Mouse (Mus musculus): ENCODE data around the gene Cry2. TPM values are rescaled to one million over a fixed set of nuclear protein-coding genes. Genes with fewer than 3 reads are reported as not detected.
"Not testable (repeated sequence)": the region's sequence is repeated elsewhere in the genome, so short reads cannot be mapped to it uniquely, and the experiment has no call there.

Cry2 gene
- polyA plus RNA-seq, 1 experiment from 2014 or later: 47.9 TPM

- no peak for ATAC-seq (ENCODE audit: low FRiP score, low read depth)
- Histone ChIP-seq H3K27me3 (no peaks in the 10 kb centered on the region), H3K4me1 (replicated peaks) (peaks cover 24% of the 10 kb centered on the region), H3K36me3 (peaks cover 50% of the 10 kb centered on the region), H3K9me3 (no peaks in the 10 kb centered on the region), H3K9ac (no peak overlapping the region), H3K27ac (replicated peaks) (0 out of 2 replicates have a peak overlapping the region, but pooled peaks have one; percentile 54), H3K4me2 (no peak overlapping the region), H3K4me3 (no peak overlapping the region)
- WGBS: 50% methylated on average over 7 of the region's 7 CpGs
These were observed 28.2 kb downstream of the Cry2 start for GRCm38 (mm10) chr2:92405687-92406086.

DNA sequence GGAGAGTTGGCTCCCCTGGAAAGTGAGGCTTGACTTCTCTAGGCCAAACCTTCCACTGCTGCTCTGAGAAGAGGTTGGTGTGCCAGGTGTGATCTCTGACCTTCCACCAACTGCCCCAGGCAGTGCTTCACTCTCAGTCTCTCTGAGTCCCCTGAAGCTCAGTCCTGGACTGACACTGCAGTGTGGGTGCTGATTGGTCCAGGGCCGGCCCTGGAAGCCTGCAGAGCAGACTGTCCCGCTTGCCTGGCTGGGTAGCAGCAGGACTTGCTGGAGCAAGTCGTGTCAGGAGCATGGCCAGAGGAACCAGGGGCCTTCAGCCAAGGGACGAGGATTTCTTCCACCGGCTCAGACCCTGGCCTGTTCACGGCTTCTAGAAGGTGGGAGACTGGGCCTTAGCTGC is 29.1 kb downstream of the Cry2 start:
- 92% methylated on average over 6 of the region's 6 CpGs for WGBS
- Histone ChIP-seq H3K4me2 (no peak overlapping the region), H3K4me1 (replicated peaks) (peaks cover 27% of the 10 kb centered on the region), H3K27ac (replicated peaks) (no peak overlapping the region), H3K9me3 (no peaks in the 10 kb centered on the region), H3K4me3 (no peak overlapping the region), H3K36me3 (peaks cover 40% of the 10 kb centered on the region), H3K9ac (no peak overlapping the region), H3K27me3 (no peaks in the 10 kb centered on the region)
- ATAC-seq (ENCODE audit: low FRiP score, low read depth): no peak

- Histone ChIP-seq H3K4me1 (replicated peaks) (peaks cover 36% of the 10 kb centered on the region), H3K27ac (replicated peaks) (no peak overlapping the region), H3K9me3 (no peaks in the 10 kb centered on the region), H3K9ac (no peak overlapping the region), H3K27me3 (no peaks in the 10 kb centered on the region), H3K4me3 (no peak overlapping the region), H3K36me3 (peaks cover 31% of the 10 kb centered on the region), H3K4me2 (no peak overlapping the region)
- 97% methylated on average over 5 of the region's 5 CpGs for WGBS
- ATAC-seq (ENCODE audit: low FRiP score, low read depth): no peak
These were observed 30.0 kb downstream of the Cry2 start for GRCm38 (mm10) chr2:92403776-92404319.

- 61% methylated on average over 4 of the region's 4 CpGs for WGBS
- Histone ChIP-seq H3K4me1 (replicated peaks) (peaks cover 47% of the 10 kb centered on the region), H3K27me3 (no peaks in the 10 kb centered on the region), H3K9me3 (no peaks in the 10 kb centered on the region), H3K36me3 (peaks cover 20% of the 10 kb centered on the region), H3K4me2 (no peak overlapping the region), H3K9ac (no peak overlapping the region), H3K4me3 (no peak overlapping the region), H3K27ac (replicated peaks) (peak overlapping the region; percentile 58)
- ATAC-seq (ENCODE audit: low FRiP score, low read depth): no peak
These were observed 31.1 kb downstream of the Cry2 start for GRCm38 (mm10) chr2:92402591-92403326.

DNA sequence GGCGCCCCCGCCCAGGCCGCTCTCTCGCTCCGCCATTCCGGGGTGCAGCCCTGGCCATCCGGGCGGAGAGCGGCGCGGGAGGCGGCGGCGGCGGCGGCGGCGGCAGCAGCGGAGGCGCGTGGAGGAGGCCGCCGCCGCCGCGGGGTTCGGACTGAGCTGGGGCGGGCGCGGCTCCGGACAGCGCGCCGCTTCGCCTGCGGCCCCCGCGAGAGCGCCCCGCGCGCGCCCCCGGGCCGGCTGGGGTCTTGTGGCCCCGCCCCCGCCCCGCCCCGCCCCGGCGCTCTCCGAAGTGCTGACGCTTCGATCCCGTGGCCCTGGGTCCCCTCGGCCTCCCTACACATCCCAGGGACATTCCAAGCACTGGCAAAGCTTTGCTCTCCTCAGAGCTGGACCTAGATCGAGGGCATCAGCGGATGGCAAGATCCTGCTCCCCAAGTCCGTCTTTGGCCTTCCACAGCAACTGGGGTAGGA is 32.7 kb downstream of the Cry2 start, which contains the start of gene Mapk8ip1:
Gene Mapk8ip1, minus strand, starts transcription at position 173 of the 471 bp plus-strand sequence.
- Histone ChIP-seq H3K4me3 (peak within 1 kb of the TSS; percentile 64), H3K36me3 (peaks cover 13% of the 10 kb centered on the region), H3K4me1 (replicated peaks) (peaks cover 54% of the 10 kb centered on the region), H3K9ac (peak within 1 kb of the TSS; percentile 76), H3K27ac (replicated peaks) (peak within 1 kb of the TSS; percentile 77), H3K4me2 (peak within 1 kb of the TSS; percentile 80), H3K9me3 (no peaks in the 10 kb centered on the region), H3K27me3 (no peaks in the 10 kb centered on the region)
- peak; percentile 61 for ATAC-seq (ENCODE audit: low FRiP score, low read depth)
- 4% methylated on average over 21 of the region's 59 CpGs for WGBS

GRCm38 (mm10) chr2:92400682-92401081 is 33.2 kb downstream of the Cry2 start:
- H3K36me3 ChIP-seq: peaks cover 13% of the 10 kb centered on the region
- H3K27me3 ChIP-seq: no peaks in the 10 kb centered on the region
- H3K4me1 ChIP-seq (replicated peaks): peaks cover 50% of the 10 kb centered on the region
- no peaks in the 10 kb centered on the region for H3K9me3 ChIP-seq
- H3K27ac ChIP-seq (replicated peaks): peak overlapping the region; percentile 77
- no peak; the same call in 1 of the 2 replicates for ATAC-seq (ENCODE audit: low FRiP score, low read depth)
- H3K4me3 ChIP-seq: peak overlapping the region; percentile 64
- under 1% methylated on average over 20 of the region's 22 CpGs for WGBS
- H3K4me2 ChIP-seq: peak overlapping the region; percentile 80
- H3K9ac ChIP-seq: peak overlapping the region; percentile 76

DNA sequence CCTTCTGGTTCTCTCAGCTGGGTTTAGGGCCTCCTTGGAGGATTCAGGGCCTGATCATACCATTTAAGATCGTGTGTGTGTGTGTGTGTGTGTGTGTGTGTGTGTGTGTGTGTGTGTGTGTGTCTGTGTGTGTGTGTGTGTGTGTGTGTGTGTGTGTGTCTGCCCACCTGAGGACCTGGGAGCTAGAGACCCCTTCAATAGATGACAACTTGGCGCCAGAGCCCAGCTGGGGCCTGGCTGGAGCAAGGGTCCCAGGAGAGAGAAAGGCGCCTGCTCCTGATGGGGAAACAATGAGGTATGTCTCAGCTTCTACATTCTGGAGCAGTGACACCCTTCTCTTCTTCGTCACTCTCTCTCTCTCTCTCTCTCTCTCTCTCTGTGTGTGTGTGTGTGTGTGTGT is 34.0 kb downstream of the Cry2 start:
- H3K27me3 ChIP-seq; H3K36me3 ChIP-seq; H3K9me3 ChIP-seq; ATAC-seq (ENCODE audit: low FRiP score, low read depth): not testable (repeated sequence)
- Histone ChIP-seq H3K4me1 (replicated peaks) (peaks cover 46% of the 10 kb centered on the region), H3K4me3 (peak overlapping the region; percentile 64), H3K9ac (0 out of 2 replicates have a peak overlapping the region, but pooled peaks have one; percentile 3), H3K4me2 (peak overlapping the region; percentile 80), H3K27ac (replicated peaks) (peak overlapping the region; percentile 77; the same call in 1 of the 2 replicates)
- WGBS: 19% methylated on average over 4 of the region's 4 CpGs

DNA sequence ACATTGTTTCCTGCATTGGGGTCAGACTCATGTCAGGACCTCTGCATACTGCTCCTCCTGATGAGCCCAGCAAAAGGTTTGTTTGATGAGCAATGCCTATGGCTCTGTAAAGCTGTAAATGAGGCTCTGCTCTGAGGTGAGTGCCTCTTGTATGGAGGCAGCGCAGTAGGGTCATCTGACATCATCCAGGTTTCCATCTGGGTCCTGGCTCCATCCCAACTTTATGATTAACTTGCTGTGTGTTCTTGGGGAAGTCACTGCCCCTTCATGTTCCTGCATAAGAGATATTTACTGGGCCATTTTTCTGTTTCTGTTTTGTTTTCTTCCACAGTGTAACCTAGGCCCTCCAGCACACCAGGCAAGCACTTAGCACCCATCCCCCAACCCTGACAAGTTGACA is 36.4 kb downstream of the Cry2 start:
- WGBS: 80% methylated on average over 1 of the region's 1 CpGs
- Histone ChIP-seq H3K27ac (replicated peaks) (no peak overlapping the region), H3K4me1 (replicated peaks) (peaks cover 53% of the 10 kb centered on the region), H3K36me3 (no peaks in the 10 kb centered on the region), H3K9ac (no peak overlapping the region), H3K4me2 (0 out of 2 replicates have a peak overlapping the region, but pooled peaks have one; percentile 31), H3K9me3 (no peaks in the 10 kb centered on the region), H3K27me3 (no peaks in the 10 kb centered on the region), H3K4me3 (no peak overlapping the region)
- ATAC-seq (ENCODE audit: low FRiP score, low read depth): no peak

GRCm38 (mm10) chr2:92395535-92395934 is 38.3 kb downstream of the Cry2 start:
- 84% methylated on average over 3 of the region's 3 CpGs for WGBS
- H3K27me3 ChIP-seq: no peaks in the 10 kb centered on the region
- H3K4me2 ChIP-seq: no peak overlapping the region
- peaks cover 60% of the 10 kb centered on the region for H3K4me1 ChIP-seq (replicated peaks)
- no peaks in the 10 kb centered on the region for H3K9me3 ChIP-seq
- H3K27ac ChIP-seq (replicated peaks): no peak overlapping the region
- no peaks in the 10 kb centered on the region for H3K36me3 ChIP-seq
- no peak overlapping the region for H3K9ac ChIP-seq
- no peak for ATAC-seq (ENCODE audit: low FRiP score, low read depth)
- H3K4me3 ChIP-seq: no peak overlapping the region

DNA sequence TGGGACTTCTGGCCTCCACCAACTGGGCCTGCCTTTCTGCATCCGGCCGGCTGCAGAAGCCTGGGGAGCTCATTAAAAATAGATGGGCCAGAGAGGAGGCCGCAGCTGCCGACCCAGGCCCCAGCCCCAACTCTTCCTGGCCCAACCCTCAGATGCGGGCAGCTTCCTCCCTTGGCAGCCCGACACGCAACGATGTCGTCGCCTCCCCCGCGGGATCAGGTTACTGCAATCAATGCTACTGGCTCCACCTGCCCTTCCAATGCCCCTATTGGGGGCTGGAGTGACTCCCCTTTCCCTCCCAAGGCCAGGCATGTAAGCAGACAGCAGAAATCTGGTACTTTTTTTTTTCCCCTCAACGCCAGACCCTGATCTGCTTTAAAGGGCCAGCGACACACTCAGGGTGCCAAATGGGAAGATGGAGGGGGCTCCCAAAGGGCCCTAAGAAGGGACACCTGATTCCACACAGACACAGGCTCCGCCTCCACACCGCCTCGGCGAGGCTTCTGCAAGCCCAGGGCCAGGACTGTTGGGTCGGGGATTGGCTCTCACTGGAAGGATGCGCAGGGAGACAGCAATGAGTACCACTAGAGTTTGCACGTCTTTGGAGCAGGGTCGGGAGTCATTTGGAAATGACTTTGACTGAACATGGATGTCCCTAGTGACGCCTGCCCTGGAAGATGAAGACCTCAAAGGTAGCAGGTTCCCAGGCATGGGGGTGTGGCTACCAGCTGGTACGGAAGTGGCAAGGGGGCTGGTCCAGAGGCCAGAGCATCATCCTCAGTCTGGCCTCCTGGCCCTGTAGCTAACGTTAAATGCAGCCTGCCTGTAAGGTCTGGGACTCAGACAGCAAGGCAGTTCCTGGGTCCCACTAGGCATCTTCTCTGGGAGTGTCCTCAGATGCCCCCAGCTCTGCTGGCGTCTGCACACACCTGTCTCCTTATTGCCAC is 41.3 kb downstream of the Cry2 start:
- H3K27ac ChIP-seq (replicated peaks): peak overlapping the region; percentile 77
- peak overlapping the region; percentile 33 for H3K4me3 ChIP-seq
- peaks cover under 1% of the 10 kb centered on the region; the same call in 1 of the 2 replicates for H3K36me3 ChIP-seq
- H3K4me2 ChIP-seq: peak overlapping the region; percentile 57
- H3K9me3 ChIP-seq: no peaks in the 10 kb centered on the region
- no peaks in the 10 kb centered on the region for H3K27me3 ChIP-seq
- no peak for ATAC-seq (ENCODE audit: low FRiP score, low read depth)
- 4% methylated on average over 26 of the region's 26 CpGs for WGBS
- H3K9ac ChIP-seq: peak overlapping the region; percentile 43
- peaks cover 62% of the 10 kb centered on the region for H3K4me1 ChIP-seq (replicated peaks)

GRCm38 (mm10) chr2:92391703-92392317 is 42.0 kb downstream of the Cry2 start:
- no peak for ATAC-seq (ENCODE audit: low FRiP score, low read depth)
- peaks cover 7% of the 10 kb centered on the region for H3K36me3 ChIP-seq
- 24% methylated on average over 11 of the region's 11 CpGs for WGBS
- peak overlapping the region; percentile 77 for H3K27ac ChIP-seq (replicated peaks)
- H3K9ac ChIP-seq: peak overlapping the region; percentile 43
- H3K27me3 ChIP-seq: no peaks in the 10 kb centered on the region
- H3K9me3 ChIP-seq: no peaks in the 10 kb centered on the region
- peak overlapping the region; percentile 57 for H3K4me2 ChIP-seq
- peak overlapping the region; percentile 33 for H3K4me3 ChIP-seq
- peaks cover 62% of the 10 kb centered on the region for H3K4me1 ChIP-seq (replicated peaks)
